Mouse (Mus musculus) heart, postnatal 0 days (tissue): ENCODE results near the gene A230050P20Rik. TPM values are rescaled to one million over a fixed set of nuclear protein-coding genes. Genes with fewer than 3 reads are reported as not detected.

ENCODE experiments used
- ATAC-seq: fragments of 200-750 bp; cut with Nextera tagmentation; 2 replicates; pipeline ENCODE4 v1.8.0; 2017; ENCODE audit warnings: low read depth, moderate number of reproducible peaks, moderate library complexity; ENCODE audit not compliant: insufficient read depth
- DNase-seq: peaks from one replicate; pipeline ENCODE4 v3.0.0-alpha.2; 2016; ENCODE audit warnings: low spot score
- H3K27ac ChIP-seq: fragments of 300-500 bp; sonication (generic); 2 replicates; pipeline ENCODE4 v1.5.1; 2014; ENCODE audit warnings: low read depth, mild to moderate bottlenecking
- H3K27me3 ChIP-seq: fragments of 300-500 bp; sonication (generic); 2 replicates; pipeline ENCODE4 v1.6.1; 2014; ENCODE audit warnings: low read length, mixed read lengths; ENCODE audit not compliant: control insufficient read depth, insufficient read depth
- H3K36me3 ChIP-seq: fragments of 300-500 bp; sonication (generic); replicated peaks from 2 replicates; pipeline ENCODE4 v1.6.1; 2014; ENCODE audit warnings: low read length, mixed read lengths; ENCODE audit not compliant: control insufficient read depth, insufficient read depth
- H3K4me1 ChIP-seq: fragments of 300-500 bp; sonication (generic); 2 replicates; pipeline ENCODE4 v1.6.1; 2014; ENCODE audit warnings: antibody characterized with exemption; ENCODE audit not compliant: control insufficient read depth, insufficient read depth
- H3K4me2 ChIP-seq: fragments of 300-500 bp; sonication (generic); 2 replicates; pipeline ENCODE4 v1.6.1; 2014; ENCODE audit warnings: low read depth, mild to moderate bottlenecking, low read length, moderate library complexity
- H3K4me3 ChIP-seq: fragments of 300-500 bp; sonication (generic); 2 replicates; pipeline ENCODE4 v1.5.1; 2014; ENCODE audit warnings: low read depth, low read length
- H3K9ac ChIP-seq: fragments of 300-500 bp; sonication (generic); replicated peaks from 2 replicates; pipeline ENCODE4 v1.6.1; 2014; ENCODE audit warnings: low read depth, low read length, mixed read lengths
- H3K9me3 ChIP-seq: fragments of 300-500 bp; sonication (generic); replicated peaks from 2 replicates; pipeline ENCODE4 v1.6.1; 2016; ENCODE audit warnings: low read length; ENCODE audit not compliant: control insufficient read depth
- CTCF ChIP-seq: IDR thresholded peaks from 2 replicates; pipeline ENCODE4 v1.5.1; 2016; ENCODE audit warnings: antibody characterized with exemption, control low read depth, low read depth
- EP300 ChIP-seq: IDR thresholded peaks from 2 replicates; pipeline ENCODE4 v1.6.1; 2016; ENCODE audit warnings: antibody characterized with exemption, low read depth
- WGBS: fragments of 180-500 bp; shearing (Covaris S2); extraction: QIAGEN DNeasy Blood & Tissue Kit; methylation state at CpG from one replicate; pipeline ENCODE4 v1.1.7; 2014; 5-methylcytosine and 5-hydroxymethylcytosine counted together
- microRNA-seq: library from miRNA; unstranded; fragments of <30 nt; microRNA quantifications from one replicate; pipeline ENCODE4, GENCODE M21; 2016
- polyA plus RNA-seq: library from polyadenylated mRNA; unstranded; fragments of >200 nt; fragmentation: Nextera tagmentation; extraction: Ambion mirVana; gene quantifications from 2 replicates; pipeline ENCODE4 v1.2.1, GENCODE M21; 2015
- total RNA-seq: library from RNA; depleted of rRNA; stranded (reverse); fragments of >200 nt; gene quantifications from 2 replicates; pipeline ENCODE4 v1.2.3, GENCODE M21; 2014; ENCODE audit warnings: low replicate concordance; rRNA removed

The A230050P20Rik gene
- total and polyA plus RNA-seq, 2 experiments from 2014 or later, result 5.3 to 6.8 TPM

DNA sequence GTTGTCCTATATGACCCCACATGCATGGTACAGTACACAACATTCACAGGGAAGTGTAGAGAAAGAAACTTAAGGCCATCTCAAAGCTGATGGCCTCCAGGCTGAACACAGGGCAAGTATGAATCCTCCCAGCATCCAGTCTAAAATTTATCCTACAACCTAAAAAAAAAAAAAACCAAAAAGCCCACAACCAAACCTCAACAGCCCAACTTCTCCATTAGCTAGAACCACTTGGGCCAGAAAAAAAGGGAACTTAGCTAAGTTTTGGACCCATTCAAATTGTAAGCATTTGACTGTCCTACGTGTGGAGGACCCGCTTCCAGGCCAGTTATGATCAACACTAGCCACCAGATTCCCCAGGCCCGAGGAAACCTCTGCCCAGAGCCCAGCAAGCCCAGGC, 54.8 kb downstream of the A230050P20Rik start:
- Histone ChIP-seq H3K9ac (no peak overlapping the region), H3K4me2 (no peak overlapping the region), H3K9me3 (no peaks in the 10 kb centered on the region), H3K4me3 (no peak overlapping the region), H3K27me3 (no peaks in the 10 kb centered on the region), H3K27ac (no peak overlapping the region), H3K4me1 (no peaks in the 10 kb centered on the region), H3K36me3 (peaks cover 97% of the 10 kb centered on the region)
- DNase-seq, result no peak
- ATAC-seq, result no peak
- TF ChIP-seq CTCF (no peak), EP300 (no peak)
- 95% methylated on average over 3 of the region's 3 CpGs for WGBS

Small RNAs within 50 kb of the gene (microRNA-seq; reads per million reads assigned to microRNA genes)
- not detected for gene Mir7081

Other genes starting within 250 kb of the A230050P20Rik start
- 223 and 238 TPM in 2 replicates for gene Ubl5, start 225.8 kb upstream of the A230050P20Rik start, total RNA-seq
- 389 and 407 TPM in 2 replicates for gene Ubl5, start 225.8 kb upstream of the A230050P20Rik start, polyA plus RNA-seq
- 15.6 and 20.8 TPM in 2 replicates for gene Fbxl12, start 223.9 kb upstream of the A230050P20Rik start, total RNA-seq
- 12.7 and 13.0 TPM in 2 replicates for gene Fbxl12, start 223.9 kb upstream of the A230050P20Rik start, polyA plus RNA-seq
- gene Pin1, start 216.5 kb upstream of the A230050P20Rik start, total RNA-seq, result 26.9 and 30.7 TPM in 2 replicates
- gene Pin1, start 216.5 kb upstream of the A230050P20Rik start, polyA plus RNA-seq, result 40.2 and 40.7 TPM in 2 replicates
- gene Olfm2, start 122.3 kb upstream of the A230050P20Rik start, total RNA-seq, result 3.1 TPM in 1 of 2 replicates, not detected in the other
- gene Olfm2, start 122.3 kb upstream of the A230050P20Rik start, polyA plus RNA-seq, result 0.20 and 0.34 TPM in 2 replicates
- 4.6 and 8.8 TPM in 2 replicates for gene Col5a3, start 53.6 kb upstream of the A230050P20Rik start, total RNA-seq
- gene Col5a3, start 53.6 kb upstream of the A230050P20Rik start, polyA plus RNA-seq, result 1.4 and 1.6 TPM in 2 replicates
- not detected in 2 replicates for gene Rdh8, start 50.1 kb upstream of the A230050P20Rik start, total RNA-seq
- gene Rdh8, start 50.1 kb upstream of the A230050P20Rik start, polyA plus RNA-seq, result not detected in 2 replicates
- gene Angptl6, start 11.1 kb downstream of the A230050P20Rik start, total RNA-seq, result 0.43 TPM in 1 of 2 replicates, not detected in the other
- 2.0 and 2.3 TPM in 2 replicates for gene Angptl6, start 11.1 kb downstream of the A230050P20Rik start, polyA plus RNA-seq
- 17.4 and 21.2 TPM in 2 replicates for gene Ppan, start 19.5 kb downstream of the A230050P20Rik start, total RNA-seq
- 15.2 and 16.9 TPM in 2 replicates for gene Ppan, start 19.5 kb downstream of the A230050P20Rik start, polyA plus RNA-seq
- 74.5 and 86.8 TPM in 2 replicates for gene Eif3g, start 30.0 kb downstream of the A230050P20Rik start, total RNA-seq
- 161 and 172 TPM in 2 replicates for gene Eif3g, start 30.0 kb downstream of the A230050P20Rik start, polyA plus RNA-seq
- gene Dnmt1, start 91.2 kb downstream of the A230050P20Rik start, total RNA-seq, result 27.4 and 56.9 TPM in 2 replicates
- 15.4 and 16.1 TPM in 2 replicates for gene Dnmt1, start 91.2 kb downstream of the A230050P20Rik start, polyA plus RNA-seq
- gene S1pr2, start 108.1 kb downstream of the A230050P20Rik start, total RNA-seq, result 6.9 and 7.4 TPM in 2 replicates
- 8.5 and 8.6 TPM in 2 replicates for gene S1pr2, start 108.1 kb downstream of the A230050P20Rik start, polyA plus RNA-seq
- gene Mrpl4, start 134.1 kb downstream of the A230050P20Rik start, total RNA-seq, result 239 and 285 TPM in 2 replicates
- gene Mrpl4, start 134.1 kb downstream of the A230050P20Rik start, polyA plus RNA-seq, result 193 and 195 TPM in 2 replicates
- 16.2 and 19.1 TPM in 2 replicates for gene Icam1, start 147.3 kb downstream of the A230050P20Rik start, total RNA-seq
- 9.0 and 10.6 TPM in 2 replicates for gene Icam1, start 147.3 kb downstream of the A230050P20Rik start, polyA plus RNA-seq
- gene Icam4, start 160.7 kb downstream of the A230050P20Rik start, total RNA-seq, result 2.4 TPM in 1 of 2 replicates, not detected in the other
- gene Icam4, start 160.7 kb downstream of the A230050P20Rik start, polyA plus RNA-seq, result 1.3 and 1.6 TPM in 2 replicates
- not detected in 2 replicates for gene Icam5, start 163.4 kb downstream of the A230050P20Rik start, total RNA-seq
- 0.04 TPM in 1 of 2 replicates, not detected in the other for gene Icam5, start 163.4 kb downstream of the A230050P20Rik start, polyA plus RNA-seq
- gene Zglp1, start 198.5 kb downstream of the A230050P20Rik start, total RNA-seq, result not detected in 2 replicates
- 0.30 TPM in 1 of 2 replicates, not detected in the other for gene Zglp1, start 198.5 kb downstream of the A230050P20Rik start, polyA plus RNA-seq
- 0.23 TPM in 1 of 2 replicates, not detected in the other for gene Gm49373, start 204.5 kb downstream of the A230050P20Rik start, total RNA-seq
- gene Gm49373, start 204.5 kb downstream of the A230050P20Rik start, polyA plus RNA-seq, result 0.12 and 0.18 TPM in 2 replicates
- 63.8 and 79.5 TPM in 2 replicates for gene Fdx1l, start 205.0 kb downstream of the A230050P20Rik start, total RNA-seq
- 51.1 and 51.6 TPM in 2 replicates for gene Fdx1l, start 205.0 kb downstream of the A230050P20Rik start, polyA plus RNA-seq
- gene Gm38431, start 223.4 kb downstream of the A230050P20Rik start, total RNA-seq, result 0.66 and 1.6 TPM in 2 replicates
- 0.34 TPM in 2 replicates for gene Gm38431, start 223.4 kb downstream of the A230050P20Rik start, polyA plus RNA-seq
- 40.8 and 48.3 TPM in 2 replicates for gene Raver1, start 223.4 kb downstream of the A230050P20Rik start, total RNA-seq
- 15.5 and 15.9 TPM in 2 replicates for gene Raver1, start 223.4 kb downstream of the A230050P20Rik start, polyA plus RNA-seq